1 mouse cellular context compared by ENCODE assay signal in genomic region chr13:68581747-68582516, GRCm38 (mm10).
TF ChIP-seq lines count a peak whose summit lies in the region.

Mtrr (minus strand) TSS chr13:68582149.
Fastkd3 (plus strand) TSS chr13:68582234.

TF ChIP-seq in MEL, 35 proteins besides CTCF, POLR2A, EP300 and RAD21 (continued from another document):
- no peak for TF ChIP-seq UBTF (IDR thresholded peaks at IDR 0.05; ENCODE audit: borderline replicate concordance, insufficient read depth, low read depth, low read length)
- no peak for TF ChIP-seq MAFK (IDR thresholded peaks at IDR 0.05; ENCODE audit: borderline replicate concordance, low read depth, low read length)
- TF ChIP-seq NRF1 (IDR thresholded peaks at IDR 0.05; ENCODE audit: insufficient read depth, low read depth, low read length, poor library complexity, severe bottlenecking), result peak; percentile 83
- TF ChIP-seq RCOR1 (IDR thresholded peaks at IDR 0.05; ENCODE audit: low read depth, low read length), result no peak
- peak; percentile 59; the same call in 1 of the 2 replicates for TF ChIP-seq BHLHE40 (IDR thresholded peaks at IDR 0.05; ENCODE audit: borderline replicate concordance, low read depth, low read length)
- TF ChIP-seq JUND (IDR thresholded peaks at IDR 0.05; ENCODE audit: low read depth, low read length), result no peak
- no peak for TF ChIP-seq MAZ (IDR thresholded peaks at IDR 0.05; ENCODE audit: low read depth, low read length)
- TF ChIP-seq CHD1 (IDR thresholded peaks at IDR 0.05; ENCODE audit: low read depth, low read length), result no peak
- TF ChIP-seq MEF2A (IDR thresholded peaks at IDR 0.05; ENCODE audit: extremely low read depth, insufficient replicate concordance, low read depth, low read length, poor library complexity, severe bottlenecking), result no peak
- no peak for TF ChIP-seq USF1 (IDR thresholded peaks at IDR 0.05; ENCODE audit: low read depth, low read length)
